Mouse (Mus musculus) heart, postnatal 0 days (tissue): ENCODE measurements at regions not wholly inside any gene's neighbourhood (a gene's known extent, or its start where the extent isn't known, plus 50 kb on each side); places are given as distances from the start of the nearest gene placed in this dataset.
"Not testable (repeated sequence)": the region's sequence is repeated elsewhere in the genome, so short reads cannot be mapped to it uniquely, and the experiment has no call there.

Experiments used
- ATAC-seq: fragments of 200-750 bp; cut with Nextera tagmentation; 2 replicates; pipeline ENCODE4 v1.8.0; 2017; ENCODE audit warnings: low read depth, moderate number of reproducible peaks, moderate library complexity; ENCODE audit not compliant: insufficient read depth
- DNase-seq: peaks from one replicate; pipeline ENCODE4 v3.0.0-alpha.2; 2016; ENCODE audit warnings: low spot score
- H3K27ac ChIP-seq: fragments of 300-500 bp; sonication (generic); 2 replicates; pipeline ENCODE4 v1.5.1; 2014; ENCODE audit warnings: low read depth, mild to moderate bottlenecking
- H3K27me3 ChIP-seq: fragments of 300-500 bp; sonication (generic); 2 replicates; pipeline ENCODE4 v1.6.1; 2014; ENCODE audit warnings: low read length, mixed read lengths; ENCODE audit not compliant: control insufficient read depth, insufficient read depth
- H3K36me3 ChIP-seq: fragments of 300-500 bp; sonication (generic); replicated peaks from 2 replicates; pipeline ENCODE4 v1.6.1; 2014; ENCODE audit warnings: low read length, mixed read lengths; ENCODE audit not compliant: control insufficient read depth, insufficient read depth
- H3K4me1 ChIP-seq: fragments of 300-500 bp; sonication (generic); 2 replicates; pipeline ENCODE4 v1.6.1; 2014; ENCODE audit warnings: antibody characterized with exemption; ENCODE audit not compliant: control insufficient read depth, insufficient read depth
- H3K4me2 ChIP-seq: fragments of 300-500 bp; sonication (generic); 2 replicates; pipeline ENCODE4 v1.6.1; 2014; ENCODE audit warnings: low read depth, mild to moderate bottlenecking, low read length, moderate library complexity
- H3K4me3 ChIP-seq: fragments of 300-500 bp; sonication (generic); 2 replicates; pipeline ENCODE4 v1.5.1; 2014; ENCODE audit warnings: low read depth, low read length
- H3K9ac ChIP-seq: fragments of 300-500 bp; sonication (generic); replicated peaks from 2 replicates; pipeline ENCODE4 v1.6.1; 2014; ENCODE audit warnings: low read depth, low read length, mixed read lengths
- H3K9me3 ChIP-seq: fragments of 300-500 bp; sonication (generic); replicated peaks from 2 replicates; pipeline ENCODE4 v1.6.1; 2016; ENCODE audit warnings: low read length; ENCODE audit not compliant: control insufficient read depth
- CTCF ChIP-seq: IDR thresholded peaks from 2 replicates; pipeline ENCODE4 v1.5.1; 2016; ENCODE audit warnings: antibody characterized with exemption, control low read depth, low read depth
- EP300 ChIP-seq: IDR thresholded peaks from 2 replicates; pipeline ENCODE4 v1.6.1; 2016; ENCODE audit warnings: antibody characterized with exemption, low read depth
- WGBS: fragments of 180-500 bp; shearing (Covaris S2); extraction: QIAGEN DNeasy Blood & Tissue Kit; methylation state at CpG from one replicate; pipeline ENCODE4 v1.1.7; 2014; 5-methylcytosine and 5-hydroxymethylcytosine counted together

DNA sequence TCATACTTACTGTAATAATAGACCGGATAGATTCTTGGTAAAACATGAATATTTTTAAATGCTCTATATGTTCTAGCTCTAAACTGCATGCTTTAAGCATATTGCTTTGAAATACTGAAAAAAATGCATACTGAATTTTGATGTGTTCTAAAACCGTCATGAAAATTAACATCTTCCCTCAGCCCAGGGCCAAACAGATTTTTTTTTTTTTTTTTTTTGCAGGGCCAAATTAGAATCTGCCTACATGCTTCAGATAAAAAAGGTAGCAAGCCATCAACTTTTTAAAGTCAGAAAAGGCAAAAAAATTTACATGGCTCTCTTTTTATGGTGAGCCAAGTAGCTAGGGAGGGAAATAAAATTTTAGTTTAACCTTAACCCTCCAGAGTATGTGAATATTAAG, 692.7 kb upstream of the Nr2f1 start:
- no peak overlapping the region for H3K9ac ChIP-seq
- ATAC-seq = no peak
- H3K27ac ChIP-seq = no peak overlapping the region
- no peaks in the 10 kb centered on the region for H3K9me3 ChIP-seq
- H3K36me3 ChIP-seq = no peaks in the 10 kb centered on the region
- TF ChIP-seq EP300 (no peak), CTCF (no peak)
- WGBS = 75% methylated on average over 2 of the region's 2 CpGs
- H3K4me3 ChIP-seq = no peak overlapping the region
- H3K4me2 ChIP-seq = no peak overlapping the region
- no peaks in the 10 kb centered on the region for H3K4me1 ChIP-seq
- no peaks in the 10 kb centered on the region for H3K27me3 ChIP-seq
- DNase-seq = no peak

GRCm38 (mm10) chr13:78883062-78883461, 683.5 kb upstream of the Nr2f1 start:
- no peaks in the 10 kb centered on the region for H3K36me3 ChIP-seq
- no peak overlapping the region for H3K27ac ChIP-seq
- ATAC-seq (no peak), DNase-seq (no peak)
- H3K27me3 ChIP-seq = no peaks in the 10 kb centered on the region
- H3K9ac ChIP-seq = no peak overlapping the region
- no peak overlapping the region for H3K4me3 ChIP-seq
- 78% methylated on average over 1 of the region's 1 CpGs for whole genome bisulfite sequencing
- TF ChIP-seq EP300 (no peak), CTCF (no peak)
- no peaks in the 10 kb centered on the region for H3K9me3 ChIP-seq
- no peak overlapping the region for H3K4me2 ChIP-seq
- H3K4me1 ChIP-seq = no peaks in the 10 kb centered on the region

DNA sequence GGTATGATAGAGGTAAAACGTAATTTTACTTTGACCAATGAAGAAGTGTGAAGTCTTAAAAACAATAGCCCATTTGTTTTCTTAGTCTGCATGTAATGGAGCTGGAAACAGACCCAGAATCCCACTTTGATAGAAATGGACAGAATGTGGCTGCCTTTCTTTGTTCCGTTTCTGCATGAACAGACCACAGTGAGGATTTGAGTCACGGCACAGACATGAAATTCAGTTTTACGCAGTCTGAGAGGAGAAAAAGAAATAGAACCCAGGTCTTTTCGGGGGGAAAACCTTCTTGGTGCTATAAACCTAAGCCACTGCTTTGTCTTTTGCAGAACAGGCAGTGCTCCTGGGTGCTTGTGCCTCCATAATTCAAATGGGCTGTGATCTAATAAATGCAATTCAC, 673.0 kb upstream of the Nr2f1 start:
- H3K4me1 ChIP-seq = no peaks in the 10 kb centered on the region
- no peak overlapping the region for H3K4me3 ChIP-seq
- no peak overlapping the region for H3K4me2 ChIP-seq
- no peak for TF ChIP-seq EP300
- no peak for TF ChIP-seq CTCF
- no peaks in the 10 kb centered on the region for H3K27me3 ChIP-seq
- no peaks in the 10 kb centered on the region for H3K36me3 ChIP-seq
- ATAC-seq = no peak
- WGBS = 73% methylated on average over 5 of the region's 5 CpGs
- no peak for DNase-seq
- no peak overlapping the region for H3K9ac ChIP-seq
- H3K9me3 ChIP-seq = no peaks in the 10 kb centered on the region
- no peak overlapping the region for H3K27ac ChIP-seq

DNA sequence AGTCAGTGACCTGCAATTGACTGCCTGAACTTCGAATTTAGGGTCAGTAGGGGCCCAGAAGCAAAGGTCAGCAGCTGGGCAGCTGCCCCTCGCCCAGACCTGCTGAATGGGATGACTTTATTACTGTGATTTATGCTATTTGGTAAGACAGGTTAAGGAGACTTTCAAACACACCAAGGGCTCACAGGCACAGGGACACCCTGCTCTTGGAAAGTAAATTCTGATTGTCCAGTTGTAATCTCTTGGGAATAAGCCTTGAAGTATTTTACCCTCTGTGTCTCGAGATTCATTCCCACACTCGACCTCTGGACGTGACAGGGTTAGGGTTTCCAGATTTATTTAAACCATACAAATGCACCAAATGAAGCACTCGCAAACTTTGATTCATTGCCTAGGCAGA, 672.4 kb upstream of the Nr2f1 start:
- no peaks in the 10 kb centered on the region for H3K27me3 ChIP-seq
- H3K4me3 ChIP-seq = no peak overlapping the region
- ATAC-seq = no peak
- no peak overlapping the region for H3K27ac ChIP-seq
- H3K9me3 ChIP-seq = no peaks in the 10 kb centered on the region
- H3K36me3 ChIP-seq = no peaks in the 10 kb centered on the region
- no peak for DNase-seq
- 54% methylated on average over 6 of the region's 6 CpGs for WGBS
- H3K9ac ChIP-seq = no peak overlapping the region
- H3K4me2 ChIP-seq = no peak overlapping the region
- H3K4me1 ChIP-seq = no peaks in the 10 kb centered on the region
- no peak for TF ChIP-seq EP300
- no peak for TF ChIP-seq CTCF

GRCm38 (mm10) chr13:78871254-78871653, 671.7 kb upstream of the Nr2f1 start:
- H3K4me3 ChIP-seq = no peak overlapping the region
- WGBS = 44% methylated on average over 2 of the region's 2 CpGs
- no peaks in the 10 kb centered on the region for H3K27me3 ChIP-seq
- H3K27ac ChIP-seq = no peak overlapping the region
- H3K4me1 ChIP-seq = no peaks in the 10 kb centered on the region
- no peaks in the 10 kb centered on the region for H3K9me3 ChIP-seq
- H3K36me3 ChIP-seq = no peaks in the 10 kb centered on the region
- TF ChIP-seq EP300 (no peak), CTCF (no peak)
- no peak overlapping the region for H3K9ac ChIP-seq
- DNase-seq = no peak
- ATAC-seq = no peak
- no peak overlapping the region for H3K4me2 ChIP-seq

- DNase-seq, H3K4me1 ChIP-seq, H3K4me2 ChIP-seq, H3K27me3 ChIP-seq, H3K9me3 ChIP-seq, ATAC-seq, H3K27ac ChIP-seq, H3K36me3 ChIP-seq, H3K4me3 ChIP-seq, H3K9ac ChIP-seq: not testable (repeated sequence)
- WGBS = 77% methylated on average over 4 of the region's 4 CpGs
Measured at GRCm38 (mm10) chr13:78824357-78824756, 624.8 kb upstream of the Nr2f1 start.
